Mouse (Mus musculus): ENCODE measurements at regions not wholly inside any gene's neighbourhood (a gene's known extent, or its start where the extent isn't known, plus 50 kb on each side); places are given as distances from the start of the nearest gene placed in this dataset.

GRCm38 (mm10) chr5:41061646-41062045 is 646.3 kb downstream of the Rab28 start:
- TF ChIP-seq CTCF (IDR thresholded peaks at IDR 0.05; ENCODE audit: low read depth) (no peak), EP300 (optimal IDR thresholded peaks at IDR 0.05) (no peak)

Measured in stomach, postnatal 0 days (tissue).